Mouse (Mus musculus) neural tube, embryonic 15.5 days (tissue): Measurements from ENCODE around the gene Zfp553. TPM values are rescaled to one million over a fixed set of nuclear protein-coding genes. Genes with fewer than 3 reads are reported as not detected.
A peak's percentile ranks its signal among the peaks of the same experiment; 100 is the strongest.

Experiments used
- ATAC-seq: fragments of 200-750 bp; cut with Nextera tagmentation; 2 replicates; pipeline ENCODE4 v1.8.0; 2017; ENCODE audit warnings: mild to moderate bottlenecking, moderate TSS enrichment, moderate library complexity; ENCODE audit not compliant: low FRiP score
- H3K27ac ChIP-seq: fragments of 300-500 bp; sonication (generic); replicated peaks from 2 replicates; pipeline ENCODE4 v1.5.1; 2015; ENCODE audit warnings: mild to moderate bottlenecking, inconsistent platforms
- H3K27me3 ChIP-seq: fragments of 300-500 bp; sonication (generic); replicated peaks from 2 replicates; pipeline ENCODE4 v1.6.1; 2015; ENCODE audit warnings: inconsistent platforms
- H3K36me3 ChIP-seq: fragments of 300-500 bp; sonication (generic); 2 replicates; pipeline ENCODE4 v1.6.1; 2015; ENCODE audit warnings: inconsistent platforms
- H3K4me1 ChIP-seq: fragments of 300-500 bp; sonication (generic); 2 replicates; pipeline ENCODE4 v1.6.1; 2015; ENCODE audit warnings: inconsistent platforms
- H3K4me2 ChIP-seq: fragments of 300-500 bp; sonication (generic); 2 replicates; pipeline ENCODE4 v1.6.1; 2015; ENCODE audit warnings: inconsistent platforms, mild to moderate bottlenecking, moderate library complexity
- H3K4me3 ChIP-seq: fragments of 300-500 bp; sonication (generic); replicated peaks from 2 replicates; pipeline ENCODE4 v1.5.1; 2015; ENCODE audit warnings: mild to moderate bottlenecking, inconsistent platforms
- H3K9ac ChIP-seq: fragments of 300-500 bp; sonication (generic); replicated peaks from 2 replicates; pipeline ENCODE4 v1.6.1; 2015; ENCODE audit warnings: mild to moderate bottlenecking, inconsistent platforms
- H3K9me3 ChIP-seq: fragments of 300-500 bp; sonication (generic); replicated peaks from 2 replicates; pipeline ENCODE4 v1.6.1; 2016; ENCODE audit warnings: inconsistent platforms
- WGBS: fragments of 180-500 bp; shearing (Covaris S2); methylation state at CpG from one replicate; pipeline ENCODE4 v1.1.7; 2015; ENCODE audit warnings: mixed read lengths; 5-methylcytosine and 5-hydroxymethylcytosine counted together
- polyA plus RNA-seq: library from polyadenylated mRNA; unstranded; fragments of >200 nt; fragmentation: Nextera tagmentation; extraction: Ambion mirVana; gene quantifications from 2 replicates; pipeline ENCODE4 v1.2.1, GENCODE M21; 2015

The Zfp553 gene
- polyA plus RNA-seq, 1 experiment from 2014 or later, result 48.8 TPM

DNA sequence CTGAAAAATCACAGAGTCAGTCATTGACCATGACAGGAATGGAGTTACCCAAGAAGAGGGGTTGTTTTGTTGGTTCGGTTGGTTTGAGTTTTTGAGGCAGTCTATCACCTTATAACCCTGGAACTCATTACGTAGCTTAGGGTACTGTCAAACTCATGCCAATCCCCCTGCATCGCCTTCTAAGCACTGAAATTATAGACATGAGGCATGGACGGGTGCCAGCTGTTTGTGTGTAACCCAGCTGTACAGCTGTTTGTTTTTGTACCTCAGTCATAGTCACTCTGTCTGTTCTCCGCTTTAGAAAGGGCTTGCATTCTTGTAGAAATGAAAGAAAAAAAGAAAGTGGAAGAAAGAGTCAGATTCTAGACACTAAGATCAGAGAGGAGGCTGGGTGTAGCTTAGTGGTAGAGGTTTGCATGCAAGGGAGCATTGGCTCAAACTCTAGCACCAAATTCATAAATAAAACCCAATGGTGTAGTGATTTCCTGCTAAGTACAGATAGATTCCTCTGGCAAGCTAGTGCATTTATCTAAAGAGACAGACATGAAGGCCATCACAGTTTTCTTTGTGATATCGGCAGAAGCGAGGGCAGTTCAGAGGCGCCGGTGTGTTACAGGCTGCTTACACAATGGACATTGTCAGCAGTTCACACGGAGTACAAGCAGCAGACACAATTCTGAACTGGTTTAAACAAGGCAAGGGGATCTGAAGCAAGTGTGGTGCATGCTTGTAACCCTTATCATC, 29.5 kb downstream of the Zfp553 start:
- H3K4me3 ChIP-seq, result no peak overlapping the region
- no peak overlapping the region for H3K27ac ChIP-seq
- no peaks in the 10 kb centered on the region for H3K27me3 ChIP-seq
- no peaks in the 10 kb centered on the region for H3K36me3 ChIP-seq
- WGBS, result 87% methylated on average over 10 of the region's 10 CpGs
- H3K9ac ChIP-seq, result no peak overlapping the region
- peaks cover 18% of the 10 kb centered on the region for H3K4me1 ChIP-seq
- no peak overlapping the region for H3K4me2 ChIP-seq
- H3K9me3 ChIP-seq, result no peaks in the 10 kb centered on the region
- no peak for ATAC-seq

DNA sequence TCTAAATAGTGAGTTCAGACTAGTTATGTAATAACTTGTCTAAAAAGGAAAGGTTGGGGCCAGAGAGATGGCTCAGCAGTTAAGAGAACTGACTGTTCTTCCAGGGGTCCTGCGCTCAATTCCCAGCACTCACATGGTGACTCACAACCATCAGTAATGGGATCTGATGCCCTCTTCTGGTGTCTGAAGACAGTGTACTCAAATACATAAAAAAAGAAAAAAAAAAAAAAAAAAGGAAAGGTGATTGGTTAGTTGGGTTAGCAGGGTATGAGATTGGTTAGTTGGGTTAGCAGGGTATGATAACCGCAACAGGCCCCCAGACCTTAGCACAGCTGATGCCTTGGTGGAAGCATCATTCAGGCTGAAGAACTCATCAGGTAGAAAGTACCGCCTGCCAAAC, 30.7 kb downstream of the Zfp553 start:
- Histone ChIP-seq H3K4me3 (no peak overlapping the region), H3K27me3 (no peaks in the 10 kb centered on the region), H3K9ac (no peak overlapping the region), H3K4me1 (peaks cover 18% of the 10 kb centered on the region), H3K36me3 (peaks cover 5% of the 10 kb centered on the region), H3K9me3 (0 out of 2 replicates have a peak, but pooled peaks cover 5% of the 10 kb centered on the region), H3K27ac (no peak overlapping the region), H3K4me2 (no peak overlapping the region)
- 97% methylated on average over 3 of the region's 3 CpGs for WGBS
- ATAC-seq, result no peak

DNA sequence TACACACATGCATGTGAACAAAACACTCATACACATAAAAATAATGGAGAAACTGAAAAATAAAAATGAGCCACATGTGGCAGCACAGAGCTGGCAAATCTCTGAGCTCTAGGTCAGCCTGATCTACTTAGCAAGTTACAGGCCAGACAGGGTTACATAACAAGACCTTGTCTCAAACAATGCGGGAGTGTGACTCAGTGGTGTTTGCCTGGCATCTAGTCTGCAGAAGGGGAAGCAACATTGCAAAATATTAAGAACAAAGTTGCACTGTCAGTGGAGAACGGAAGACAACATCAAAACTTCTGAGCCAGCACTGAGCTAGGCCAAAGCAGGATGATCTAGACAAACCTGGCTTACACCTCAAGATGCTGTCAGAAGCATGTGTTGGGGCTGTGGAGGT, 37.4 kb downstream of the Zfp553 start:
- Histone ChIP-seq H3K9ac (no peak overlapping the region), H3K36me3 (peaks cover 29% of the 10 kb centered on the region), H3K4me2 (no peak overlapping the region), H3K4me3 (no peak overlapping the region), H3K27me3 (no peaks in the 10 kb centered on the region), H3K4me1 (peaks cover 28% of the 10 kb centered on the region), H3K27ac (no peak overlapping the region), H3K9me3 (0 out of 2 replicates have a peak, but pooled peaks cover 9% of the 10 kb centered on the region)
- ATAC-seq, result no peak
- WGBS, result 96% methylated on average over 2 of the region's 2 CpGs

DNA sequence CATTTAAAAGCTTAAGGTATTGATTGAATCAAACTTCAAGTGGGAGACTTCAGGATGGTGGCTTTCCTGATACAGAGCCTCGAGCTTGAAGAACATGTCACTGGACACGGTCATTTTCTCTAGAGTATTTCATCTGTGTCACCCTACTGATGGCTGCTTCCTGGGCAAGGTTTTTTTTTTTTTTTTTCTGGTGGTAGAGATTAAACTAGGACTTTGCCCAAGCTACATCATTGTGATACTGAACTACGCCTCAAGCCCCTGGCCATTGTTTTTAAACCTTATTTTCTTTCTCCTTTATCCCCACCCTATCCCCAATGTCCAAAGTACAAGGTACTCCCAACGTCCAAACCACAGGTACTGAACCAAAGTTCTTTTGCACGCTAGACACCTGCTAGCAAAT, 37.8 kb downstream of the Zfp553 start:
- H3K36me3 ChIP-seq, result peaks cover 29% of the 10 kb centered on the region
- no peak overlapping the region for H3K27ac ChIP-seq
- H3K4me1 ChIP-seq, result peaks cover 28% of the 10 kb centered on the region
- H3K9me3 ChIP-seq, result 0 out of 2 replicates have a peak, but pooled peaks cover 9% of the 10 kb centered on the region
- no peak overlapping the region for H3K4me3 ChIP-seq
- no peaks in the 10 kb centered on the region for H3K27me3 ChIP-seq
- no peak for ATAC-seq
- H3K9ac ChIP-seq, result no peak overlapping the region
- WGBS, result 97% methylated on average over 5 of the region's 5 CpGs
- H3K4me2 ChIP-seq, result no peak overlapping the region

DNA sequence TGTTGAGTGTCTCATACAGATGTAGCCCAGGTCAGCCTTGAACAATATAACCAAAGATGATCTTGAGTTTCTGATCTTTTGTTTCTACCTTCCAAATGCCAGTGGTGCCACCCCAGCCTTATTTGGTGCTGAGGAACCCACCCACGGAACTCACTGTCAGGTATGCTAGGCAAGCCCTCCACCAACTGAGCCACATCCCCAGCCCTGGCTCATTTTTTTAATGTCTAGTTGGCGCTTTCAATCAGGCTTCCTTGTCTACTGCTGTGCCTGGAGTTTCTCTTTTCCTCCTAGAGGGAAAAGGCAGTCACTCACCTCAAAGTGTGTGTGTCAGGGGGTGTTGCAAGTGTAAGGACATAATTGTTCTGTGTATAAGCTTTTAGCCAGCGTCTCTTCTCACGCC, 38.2 kb downstream of the Zfp553 start:
- no peaks in the 10 kb centered on the region for H3K27me3 ChIP-seq
- 94% methylated on average over 4 of the region's 4 CpGs for WGBS
- H3K9me3 ChIP-seq, result 0 out of 2 replicates have a peak, but pooled peaks cover 9% of the 10 kb centered on the region
- no peak overlapping the region for H3K9ac ChIP-seq
- H3K4me2 ChIP-seq, result no peak overlapping the region
- H3K27ac ChIP-seq, result no peak overlapping the region
- no peak for ATAC-seq
- peaks cover 29% of the 10 kb centered on the region for H3K36me3 ChIP-seq
- no peak overlapping the region for H3K4me3 ChIP-seq
- peaks cover 28% of the 10 kb centered on the region for H3K4me1 ChIP-seq

DNA sequence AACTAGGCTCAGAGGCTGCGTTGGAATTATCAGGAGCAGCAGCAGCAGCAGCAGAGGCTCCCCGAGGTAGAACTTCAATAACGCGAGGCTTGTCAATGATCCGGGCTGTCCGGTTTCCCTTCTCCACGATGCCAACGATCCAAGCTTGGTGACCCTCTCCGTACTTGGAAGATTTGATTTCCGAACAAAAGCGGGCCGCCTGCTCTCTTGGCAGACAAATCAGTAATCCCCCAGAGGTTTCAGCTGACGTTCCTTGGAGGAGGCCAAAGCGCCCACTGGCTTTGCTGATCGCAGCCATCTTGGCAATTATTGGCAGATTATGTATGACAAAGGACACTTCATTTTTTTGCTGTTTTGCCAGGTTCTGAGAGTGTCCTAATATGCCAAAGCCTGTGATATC, 39.7 kb downstream of the Zfp553 start:
- 0 out of 2 replicates have a peak, but pooled peaks cover 9% of the 10 kb centered on the region for H3K9me3 ChIP-seq
- H3K27ac ChIP-seq, result no peak overlapping the region
- H3K9ac ChIP-seq, result no peak overlapping the region
- peak overlapping the region; percentile 74 for H3K4me3 ChIP-seq
- H3K36me3 ChIP-seq, result peaks cover 29% of the 10 kb centered on the region
- no peaks in the 10 kb centered on the region for H3K27me3 ChIP-seq
- peak overlapping the region; percentile 84 for H3K4me2 ChIP-seq
- no peak for ATAC-seq
- 95% methylated on average over 15 of the region's 15 CpGs for WGBS
- H3K4me1 ChIP-seq, result peaks cover 28% of the 10 kb centered on the region

DNA sequence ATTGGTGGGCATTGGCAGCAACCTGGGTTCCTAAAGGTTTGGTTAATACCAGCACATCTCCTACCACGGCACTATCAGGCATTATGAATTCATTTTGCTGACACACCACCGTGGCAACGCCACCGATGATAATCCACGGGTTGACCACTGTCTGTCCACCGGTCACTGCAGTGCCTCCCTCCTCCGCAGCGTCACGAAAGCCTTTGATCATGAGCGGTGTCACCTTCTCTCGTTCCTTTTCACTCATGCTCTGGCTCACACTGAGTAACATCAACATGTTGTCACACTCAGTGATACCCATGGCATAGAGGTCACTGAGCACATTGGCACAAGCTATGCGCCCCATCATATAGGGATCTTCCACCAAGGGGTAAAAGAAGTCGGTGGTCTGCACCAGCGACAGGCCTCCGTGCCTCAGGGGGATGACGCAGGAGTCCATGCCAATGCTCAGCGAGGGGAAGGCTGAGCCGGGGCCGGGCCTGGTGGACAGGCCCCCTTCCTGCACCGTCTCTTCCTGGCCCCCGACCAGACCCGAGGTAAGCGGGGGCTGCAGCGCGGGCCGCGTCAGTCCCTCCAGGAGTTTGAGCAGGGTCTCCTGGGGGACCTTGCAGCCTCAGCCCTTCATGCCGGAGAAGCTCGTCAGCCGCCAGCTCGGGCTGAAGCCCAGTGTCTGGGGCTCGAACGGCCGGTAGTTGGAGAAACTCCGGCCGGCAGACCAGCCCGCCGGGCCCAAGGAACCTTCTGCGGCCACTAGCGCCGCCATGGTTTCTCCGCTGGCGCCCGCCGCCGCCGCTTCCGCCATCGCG, 40.5 kb downstream of the Zfp553 start:
- Histone ChIP-seq H3K27me3 (no peaks in the 10 kb centered on the region), H3K36me3 (peaks cover 27% of the 10 kb centered on the region), H3K9ac (peak overlapping the region; percentile 85), H3K27ac (peak overlapping the region; percentile 88), H3K4me1 (peaks cover 28% of the 10 kb centered on the region), H3K4me3 (peak overlapping the region; percentile 74), H3K4me2 (peak overlapping the region; percentile 84), H3K9me3 (0 out of 2 replicates have a peak, but pooled peaks cover 6% of the 10 kb centered on the region)
- peak; percentile 71 for ATAC-seq
- WGBS, result 15% methylated on average over 50 of the region's 50 CpGs

DNA sequence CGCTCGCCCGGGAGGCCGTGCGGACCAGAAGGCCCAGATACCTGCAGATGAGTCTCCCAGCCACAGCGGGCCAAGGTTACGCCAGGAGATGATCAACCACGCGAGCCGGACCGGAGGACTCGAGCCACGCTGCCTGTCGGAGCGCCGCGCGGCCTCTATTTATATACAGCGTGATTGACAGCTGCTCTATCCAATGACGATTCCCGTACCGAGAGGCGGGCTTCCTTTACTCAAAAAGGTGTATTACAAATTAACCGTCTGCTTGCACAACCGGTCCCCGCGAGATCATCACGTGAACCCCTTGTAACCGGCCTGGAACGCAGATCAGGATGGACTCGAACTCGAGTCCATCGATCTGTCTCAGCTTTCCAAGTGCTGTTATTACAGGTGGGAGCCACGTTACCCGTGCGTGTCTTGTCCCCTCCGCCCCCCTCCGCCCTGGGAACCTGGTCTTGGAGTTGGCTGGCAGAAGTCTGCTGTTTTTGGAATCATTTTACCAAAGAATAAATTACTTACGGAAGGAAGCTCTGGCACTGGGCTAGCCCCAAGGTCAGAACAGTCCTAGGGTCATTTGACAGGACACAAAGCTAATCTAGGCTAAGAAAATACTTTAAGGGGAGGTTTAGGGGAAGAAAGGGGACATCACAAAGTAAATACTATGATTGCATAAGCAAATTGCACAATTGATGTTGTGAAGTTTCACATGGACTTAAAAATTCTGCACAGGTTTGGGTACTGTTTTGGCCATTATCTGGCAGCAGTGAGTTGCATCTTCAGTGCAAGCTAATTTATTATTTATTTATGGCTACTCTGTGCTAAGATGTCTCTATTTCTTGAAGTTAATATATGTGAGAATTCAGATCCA, 41.3 kb downstream of the Zfp553 start, which contains the start of gene Sephs2:
Sephs2 (minus strand) TSS at position 131 of the 865 bp plus-strand sequence.
- H3K4me2 ChIP-seq, result peak within 1 kb of the TSS; percentile 84
- ATAC-seq, result peak; percentile 93
- 3% methylated on average over 39 of the region's 39 CpGs for WGBS
- no peaks in the 10 kb centered on the region for H3K9me3 ChIP-seq
- peak within 1 kb of the TSS; percentile 74 for H3K4me3 ChIP-seq
- H3K27ac ChIP-seq, result peak within 1 kb of the TSS; percentile 88
- H3K4me1 ChIP-seq, result peaks cover 28% of the 10 kb centered on the region
- H3K9ac ChIP-seq, result peak within 1 kb of the TSS; percentile 85
- H3K36me3 ChIP-seq, result peaks cover 20% of the 10 kb centered on the region
- no peaks in the 10 kb centered on the region for H3K27me3 ChIP-seq

DNA sequence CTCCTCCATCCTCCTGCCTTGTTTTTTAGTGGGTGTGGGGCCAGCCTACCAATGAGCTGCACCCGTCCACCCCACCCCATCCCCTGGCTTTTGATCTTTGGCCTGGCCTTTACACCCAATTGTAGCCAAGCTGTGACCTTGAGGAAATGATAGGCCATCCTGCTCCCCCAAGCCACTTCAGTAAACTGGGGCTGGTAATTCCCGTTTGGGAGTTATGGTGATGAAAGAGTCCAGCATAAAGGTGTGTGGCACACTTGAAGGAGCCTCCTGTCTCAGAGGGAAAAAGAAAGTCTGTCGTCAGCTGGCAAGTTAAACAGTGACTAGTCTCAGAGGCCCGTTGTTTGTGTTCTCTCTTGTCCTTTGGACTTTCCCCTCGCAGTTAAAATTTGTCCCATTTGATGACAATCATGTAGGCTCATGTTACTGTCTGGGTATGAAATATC, 43.7 kb downstream of the Zfp553 start:
- Histone ChIP-seq H3K27ac (no peak overlapping the region), H3K4me1 (peaks cover 23% of the 10 kb centered on the region), H3K27me3 (no peaks in the 10 kb centered on the region), H3K4me2 (no peak overlapping the region), H3K9ac (no peak overlapping the region), H3K4me3 (no peak overlapping the region), H3K36me3 (peaks cover under 1% of the 10 kb centered on the region; the same call in 1 of the 2 replicates), H3K9me3 (no peaks in the 10 kb centered on the region)
- no peak for ATAC-seq
- 70% methylated on average over 5 of the region's 5 CpGs for WGBS

DNA sequence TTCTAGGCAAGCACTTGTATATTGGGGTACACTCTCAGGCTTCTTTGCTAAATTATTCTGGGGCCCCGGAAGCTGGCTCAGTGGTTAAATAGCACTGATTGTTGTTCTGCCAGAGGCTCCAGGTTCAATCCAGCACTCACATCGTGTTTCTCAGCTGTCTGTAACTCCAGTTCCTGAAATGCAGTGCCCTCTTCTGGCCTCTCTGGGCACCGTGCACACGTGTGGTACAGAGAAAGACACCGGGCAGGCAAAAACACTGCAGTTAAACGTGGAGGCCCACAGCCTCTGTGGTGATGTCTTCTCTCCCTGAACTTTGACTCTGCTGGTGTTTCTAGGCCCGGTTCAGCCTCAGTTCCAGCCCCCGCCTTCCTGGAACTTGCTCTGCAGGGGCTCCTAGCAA, 45.5 kb downstream of the Zfp553 start:
- Histone ChIP-seq H3K4me2 (no peak overlapping the region), H3K4me1 (peaks cover 7% of the 10 kb centered on the region), H3K27ac (no peak overlapping the region), H3K36me3 (no peaks in the 10 kb centered on the region), H3K4me3 (no peak overlapping the region), H3K27me3 (no peaks in the 10 kb centered on the region), H3K9ac (no peak overlapping the region), H3K9me3 (no peaks in the 10 kb centered on the region)
- WGBS, result 24% methylated on average over 8 of the region's 8 CpGs
- ATAC-seq, result no peak

DNA sequence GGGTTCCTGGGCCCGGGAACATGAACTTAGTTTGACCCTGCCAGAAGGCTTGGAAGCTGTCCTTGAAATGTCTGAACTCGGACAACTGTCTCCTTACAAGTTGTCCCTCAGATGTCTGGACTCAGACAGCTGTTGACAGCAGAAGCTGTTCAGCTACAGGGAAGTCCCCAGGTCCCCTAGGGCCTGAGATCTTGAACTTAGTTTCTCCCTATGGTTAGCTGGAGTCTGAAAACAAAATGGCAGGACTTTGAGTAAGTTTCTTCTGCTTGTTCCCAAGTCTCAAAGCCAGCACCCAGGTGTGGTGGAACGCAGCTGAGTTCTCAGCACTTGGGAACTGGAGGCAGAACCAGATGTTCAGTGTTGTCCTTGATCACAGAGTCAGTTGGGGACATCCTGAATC, 47.2 kb downstream of the Zfp553 start:
- ATAC-seq, result no peak
- Histone ChIP-seq H3K27me3 (no peaks in the 10 kb centered on the region), H3K9ac (no peak overlapping the region), H3K4me3 (no peak overlapping the region), H3K9me3 (no peaks in the 10 kb centered on the region), H3K27ac (no peak overlapping the region), H3K4me1 (no peaks in the 10 kb centered on the region), H3K36me3 (no peaks in the 10 kb centered on the region), H3K4me2 (no peak overlapping the region)
- WGBS, result 78% methylated on average over 3 of the region's 3 CpGs
